Mouse (Mus musculus): Measurements from ENCODE around the gene Tanc2.
A peak's percentile ranks its signal among the peaks of the same experiment; 100 is the strongest.

The Tanc2 gene

DNA sequence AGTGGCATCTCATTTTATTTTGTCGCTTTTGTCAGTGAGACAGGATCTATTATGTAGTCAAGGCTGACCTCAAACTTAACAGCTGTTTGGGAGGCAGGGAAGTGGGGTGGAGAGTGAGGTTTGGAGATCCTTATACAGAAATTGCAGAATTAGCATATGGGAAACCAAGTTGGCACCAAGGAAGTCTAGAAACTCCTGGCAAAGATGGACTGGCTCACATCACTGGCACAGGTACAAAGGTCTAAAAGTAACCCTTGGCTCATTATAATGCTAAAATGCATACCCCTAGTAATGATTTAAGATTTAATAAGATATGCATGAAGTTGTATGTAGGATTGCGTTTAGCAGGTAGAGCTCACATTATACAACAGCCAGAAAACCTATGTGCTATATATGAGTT, 58.2 kb downstream of the Tanc2 start:
- DNase-seq (ENCODE audit: extremely low spot score, low spot score): no peak

DNA sequence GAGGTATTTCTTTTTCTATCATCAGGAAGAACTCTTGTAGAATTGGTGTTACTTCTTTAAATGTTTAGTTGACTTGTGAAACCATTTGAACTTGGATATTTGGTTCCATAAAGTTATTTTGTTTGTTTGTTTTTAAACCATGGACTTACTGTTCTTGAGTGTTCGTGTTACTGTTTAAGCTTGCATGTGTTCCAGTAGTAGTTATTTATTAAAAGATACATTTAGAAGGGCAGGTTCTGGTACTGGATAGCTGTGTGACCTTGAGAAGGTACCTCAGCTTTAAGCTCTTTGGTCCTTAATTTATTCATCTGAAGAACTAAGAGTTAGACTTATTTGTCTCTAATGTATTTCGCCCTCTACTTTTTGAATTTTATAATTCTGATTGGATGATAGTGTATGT, 64.8 kb downstream of the Tanc2 start:
- no peak for DNase-seq (ENCODE audit: extremely low spot score, low spot score)

DNA sequence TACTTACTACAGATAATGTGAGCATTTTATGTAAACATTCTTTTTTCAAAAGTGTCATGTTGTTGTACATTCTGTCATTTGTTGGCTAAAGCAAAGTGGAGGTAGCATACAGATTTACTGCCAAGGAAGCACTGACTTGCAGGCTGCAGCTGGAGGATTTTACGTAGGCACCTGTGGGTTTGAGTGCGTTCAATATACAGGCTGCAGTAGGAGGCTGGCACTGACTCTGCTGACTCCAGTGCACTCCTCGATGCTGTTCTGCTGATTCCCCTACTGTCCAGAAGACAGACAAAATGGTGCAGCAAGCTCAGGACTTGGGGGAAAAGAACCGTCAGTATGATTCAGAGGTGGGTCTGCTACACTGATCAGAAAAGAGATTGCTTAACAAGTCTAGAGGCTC, 65.5 kb downstream of the Tanc2 start:
- no peak for DNase-seq (ENCODE audit: extremely low spot score, low spot score)

DNA sequence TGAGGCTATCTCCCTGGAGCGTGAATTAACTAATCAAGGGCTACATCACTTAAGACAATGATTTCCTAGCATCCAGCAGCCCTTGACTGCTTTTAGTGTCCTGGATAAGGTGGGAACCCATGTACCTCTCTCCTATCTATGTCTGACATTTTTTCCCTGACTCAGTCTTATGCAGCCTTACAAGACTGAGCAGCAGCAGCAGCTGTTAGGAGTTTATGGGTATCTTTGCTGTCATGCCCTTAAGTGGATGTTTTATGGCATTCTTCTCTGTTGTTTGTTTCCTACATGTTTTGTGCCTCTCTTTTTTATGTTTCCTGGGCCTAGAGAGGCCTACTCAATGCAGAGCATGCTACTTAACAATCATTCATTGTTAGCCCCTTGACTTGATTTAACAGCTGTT, 78.1 kb downstream of the Tanc2 start:
- no peak for DNase-seq (ENCODE audit: extremely low spot score, low spot score)

DNA sequence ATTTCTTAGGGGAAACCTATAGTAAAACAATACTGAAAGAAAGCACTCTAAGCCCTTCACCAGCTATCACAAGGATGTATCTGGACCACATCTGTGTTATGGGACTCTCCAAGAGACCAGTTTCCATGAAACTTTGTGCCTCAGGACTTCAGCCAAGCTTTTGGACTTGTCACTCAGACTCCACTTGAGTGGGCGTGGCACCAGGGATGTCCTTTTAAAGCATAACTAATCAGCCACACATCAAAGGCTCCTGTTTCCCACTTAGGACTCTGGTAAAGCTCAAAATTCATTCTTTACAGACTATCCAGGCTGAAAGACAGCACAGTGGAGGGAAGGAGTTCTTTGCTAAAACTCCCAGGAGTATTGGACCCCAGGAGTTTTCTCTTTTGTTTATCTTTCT, 89.2 kb downstream of the Tanc2 start:
- DNase-seq (ENCODE audit: extremely low spot score, low spot score): no peak

DNA sequence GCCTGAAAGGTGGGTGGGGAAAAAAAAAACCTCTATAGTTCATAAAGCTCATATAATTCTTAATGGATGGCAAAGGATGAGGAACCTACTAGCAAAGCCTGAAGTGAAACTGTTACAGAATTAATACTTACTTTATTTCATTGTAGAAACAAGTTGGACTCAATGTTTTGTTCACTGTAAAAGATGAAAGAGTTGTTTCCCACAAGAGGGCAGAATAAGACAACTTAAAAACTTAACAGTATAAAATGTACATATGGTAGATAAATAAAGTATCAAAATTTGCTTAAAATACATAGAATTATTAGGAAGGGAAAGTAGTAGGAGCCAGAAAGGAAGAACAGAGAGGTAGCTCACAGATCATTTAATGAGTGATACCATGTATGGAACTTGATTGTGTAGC, 95.0 kb downstream of the Tanc2 start:
- DNase-seq (ENCODE audit: extremely low spot score, low spot score): no peak

DNA sequence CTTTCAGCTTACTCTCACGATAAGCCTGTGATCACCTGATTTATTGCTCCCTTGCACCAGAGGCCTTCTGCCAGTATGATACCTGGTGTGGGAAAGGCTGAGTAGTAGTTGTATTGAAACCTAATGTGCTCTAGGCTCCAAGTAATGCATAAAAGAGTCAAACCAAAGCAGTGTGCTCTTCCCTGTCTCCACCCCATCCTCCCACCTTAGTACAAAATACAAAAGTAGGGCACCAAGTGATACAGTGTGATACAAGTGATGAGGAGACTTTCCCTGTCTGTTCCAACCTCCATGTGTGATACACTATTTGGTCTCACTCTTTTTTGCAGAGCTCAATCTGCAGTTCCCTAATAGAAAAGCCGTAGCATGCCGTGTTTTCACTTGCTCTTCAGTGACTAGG, 110.7 kb downstream of the Tanc2 start:
- DNase-seq (ENCODE audit: extremely low spot score, low spot score): no peak

DNA sequence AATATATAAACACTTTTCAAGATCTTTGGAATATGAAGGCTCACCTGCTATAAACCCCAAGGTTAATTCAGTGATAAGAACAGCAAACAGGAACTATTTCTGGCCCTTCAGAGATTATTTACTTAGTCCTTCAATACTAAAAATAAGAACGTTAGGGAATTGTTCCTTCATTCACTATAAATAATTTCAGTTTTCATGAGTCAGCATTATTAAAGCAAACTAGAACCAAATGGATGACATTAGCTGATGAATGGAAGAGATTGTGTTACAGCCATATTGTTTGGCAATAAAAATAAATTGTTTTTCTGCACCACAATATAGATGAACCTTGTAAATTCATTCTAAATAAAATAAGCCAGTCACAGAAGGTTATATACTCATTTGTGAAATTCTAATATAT, 129.9 kb downstream of the Tanc2 start:
- no peak for DNase-seq (ENCODE audit: extremely low spot score, low spot score)

DNA sequence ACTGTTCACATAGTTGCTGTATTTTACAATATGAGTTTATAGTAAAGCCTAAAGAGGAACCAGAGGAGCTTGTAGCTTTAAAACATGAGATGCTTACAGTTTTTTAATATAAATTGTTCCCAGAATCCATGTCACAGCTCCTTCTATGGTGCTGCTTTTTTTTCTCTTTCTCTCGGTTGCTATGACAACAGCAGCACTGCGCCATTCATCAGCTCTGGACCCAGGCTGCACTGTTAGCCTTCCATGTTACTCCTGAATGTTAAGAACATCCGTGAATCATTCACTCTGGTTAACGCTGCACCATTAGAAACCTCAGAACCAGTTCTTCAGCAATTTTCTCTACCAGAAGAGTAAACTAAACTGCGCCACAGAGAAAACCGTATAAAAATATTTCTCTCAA, 141.8 kb downstream of the Tanc2 start:
- DNase-seq (ENCODE audit: extremely low spot score, low spot score): no peak

DNA sequence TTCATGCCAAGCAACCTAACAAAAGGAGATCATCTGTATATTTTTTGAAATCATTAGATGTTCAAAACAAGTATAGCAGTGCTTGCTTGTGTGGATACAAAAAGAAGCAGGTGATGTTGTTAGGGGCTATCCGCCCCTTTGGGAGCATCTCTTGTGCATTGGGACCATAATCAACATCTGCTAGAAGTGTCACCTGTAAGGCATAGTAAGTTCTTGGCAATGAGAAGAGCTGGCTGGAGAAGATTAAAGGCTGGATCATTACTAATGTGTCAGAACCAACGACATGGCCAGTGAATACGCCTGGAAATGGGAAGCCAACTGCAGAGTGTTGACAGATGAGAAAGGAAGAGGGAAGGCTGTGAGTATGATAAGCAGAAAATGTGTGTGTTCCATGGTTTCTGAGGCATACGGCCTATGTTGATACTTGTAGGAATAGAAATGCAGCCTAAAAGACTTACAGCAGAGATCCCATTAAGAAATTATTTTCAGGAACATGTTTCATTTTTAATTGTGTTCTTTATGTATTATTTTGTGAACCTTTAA, 142.3 kb downstream of the Tanc2 start:
- DNase-seq (ENCODE audit: extremely low spot score, low spot score): no peak

DNA sequence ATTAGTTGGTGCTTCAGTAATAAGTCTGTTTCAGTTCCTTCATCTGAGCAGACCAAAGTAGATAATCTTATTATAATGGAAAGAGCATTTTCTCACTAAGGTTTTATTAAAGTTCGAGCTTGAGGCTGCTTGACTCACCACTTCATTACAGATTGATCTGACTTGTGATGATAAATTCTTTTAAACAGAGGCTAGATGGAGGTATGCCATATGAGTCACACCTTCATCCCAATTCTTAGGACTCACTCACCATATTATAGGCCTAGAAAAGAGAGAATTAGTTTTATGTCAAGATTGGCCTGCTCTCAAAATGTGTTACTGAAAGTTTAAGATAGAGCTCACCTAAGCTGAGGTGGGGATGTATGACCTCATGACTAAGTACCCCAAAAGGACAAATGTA, 153.4 kb downstream of the Tanc2 start:
- no peak for DNase-seq (ENCODE audit: extremely low spot score, low spot score)

DNA sequence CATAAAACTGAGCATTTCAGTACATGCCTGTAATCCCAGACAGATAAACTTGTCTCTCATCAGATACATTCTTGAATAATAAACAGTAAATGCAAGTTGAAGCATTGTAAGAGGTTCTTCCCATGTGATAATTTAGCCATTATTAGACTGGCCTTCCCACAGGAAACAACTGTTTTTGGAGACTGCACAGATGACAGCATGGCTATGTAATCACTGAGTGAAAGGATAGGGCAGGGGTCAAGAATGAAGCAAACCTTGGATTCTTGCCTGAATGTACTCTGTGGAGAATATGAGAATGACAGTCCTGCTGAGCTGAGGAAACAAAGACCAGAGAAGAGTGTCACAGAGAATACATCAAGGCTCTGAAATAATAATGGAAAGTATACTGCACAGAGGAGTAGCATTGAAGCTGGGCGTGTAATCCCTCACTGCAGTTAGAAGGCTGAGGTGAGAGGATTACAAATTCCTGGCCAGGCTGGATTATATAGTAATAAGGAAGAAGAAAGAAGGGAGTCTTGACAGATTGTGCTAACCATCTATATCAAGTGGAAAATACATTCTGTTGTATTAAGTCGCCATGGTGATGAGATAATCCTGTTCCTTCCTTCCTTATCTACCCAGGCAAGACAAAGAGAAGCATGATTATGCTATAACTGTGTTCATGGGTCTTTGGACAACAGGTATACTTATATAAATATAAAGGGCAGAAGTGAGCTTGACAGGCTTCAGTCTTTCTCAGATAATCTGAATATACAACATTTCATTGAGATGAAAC, 159.7 kb downstream of the Tanc2 start:
- DNase-seq (ENCODE audit: extremely low spot score, low spot score): no peak

DNA sequence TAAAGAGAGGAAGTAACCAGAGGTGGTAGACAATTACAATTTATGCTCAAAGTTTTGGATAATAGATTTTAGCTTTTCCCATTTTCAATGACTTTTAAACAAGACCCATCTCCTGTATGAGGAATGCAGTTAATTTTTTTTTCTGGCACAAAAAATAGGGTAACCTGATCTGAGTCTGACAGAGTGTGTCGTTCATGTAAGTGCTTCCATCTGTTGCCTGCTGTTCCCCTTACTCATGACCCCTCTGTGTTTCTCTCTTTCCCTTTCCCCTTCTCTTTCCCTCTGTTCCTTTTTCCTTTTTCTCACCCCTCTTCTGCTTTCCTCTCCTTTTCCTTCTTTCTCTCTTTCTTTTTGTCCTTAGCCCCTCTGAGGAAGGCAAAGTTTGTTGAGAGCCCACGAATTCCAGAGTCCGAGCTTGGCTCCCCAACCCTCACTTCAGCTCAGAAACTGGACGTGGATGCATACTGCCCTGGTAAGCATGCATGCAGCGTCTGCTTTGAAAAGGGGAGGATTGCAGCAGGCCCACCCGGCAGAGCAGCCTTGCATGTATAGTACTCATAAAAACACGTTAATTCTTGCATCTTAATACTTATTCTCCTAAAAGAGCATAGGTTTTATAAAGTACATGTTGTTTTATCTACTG, 168.9 kb downstream of the Tanc2 start:
- peak; percentile 42 for DNase-seq (ENCODE audit: extremely low spot score, low spot score)

DNA sequence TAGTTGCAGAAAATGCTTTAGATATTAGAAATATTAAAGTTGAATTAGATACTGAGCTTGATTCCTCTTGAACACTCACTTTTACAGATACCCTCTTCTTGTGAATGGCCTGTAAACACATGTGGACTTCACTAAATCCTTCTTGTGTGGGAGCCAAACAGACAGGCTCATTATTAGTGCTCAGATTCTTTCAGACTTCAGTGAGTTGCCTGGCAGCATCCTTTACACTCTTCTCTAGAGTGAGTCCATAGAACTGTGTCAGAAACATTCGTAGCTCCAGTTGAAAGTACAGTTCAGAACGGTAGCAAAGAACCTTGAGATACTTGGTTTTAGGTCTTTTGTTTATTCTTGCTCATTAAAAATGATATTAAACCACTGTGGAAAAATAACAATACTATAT, 169.6 kb downstream of the Tanc2 start:
- DNase-seq (ENCODE audit: extremely low spot score, low spot score): no peak

DNA sequence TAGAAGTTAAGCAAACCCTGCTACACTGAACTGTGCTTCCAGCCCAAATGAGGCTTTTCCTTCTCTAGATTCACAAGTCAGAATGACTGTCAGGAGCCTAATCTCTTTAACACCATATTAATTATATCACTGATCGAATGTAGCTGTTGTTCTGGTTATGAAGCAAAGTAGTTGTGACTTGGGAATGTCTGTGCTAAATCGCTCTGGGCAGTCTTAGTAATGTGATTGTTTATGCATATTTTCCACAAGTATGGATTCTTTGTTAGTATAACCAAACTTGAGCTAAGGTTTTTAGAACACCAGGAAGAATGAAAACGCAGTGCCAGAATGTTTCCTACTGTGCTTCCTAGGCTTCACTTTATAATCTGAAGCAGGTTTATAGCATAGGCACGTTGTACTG, 170.6 kb downstream of the Tanc2 start:
- no peak for DNase-seq (ENCODE audit: extremely low spot score, low spot score)

DNA sequence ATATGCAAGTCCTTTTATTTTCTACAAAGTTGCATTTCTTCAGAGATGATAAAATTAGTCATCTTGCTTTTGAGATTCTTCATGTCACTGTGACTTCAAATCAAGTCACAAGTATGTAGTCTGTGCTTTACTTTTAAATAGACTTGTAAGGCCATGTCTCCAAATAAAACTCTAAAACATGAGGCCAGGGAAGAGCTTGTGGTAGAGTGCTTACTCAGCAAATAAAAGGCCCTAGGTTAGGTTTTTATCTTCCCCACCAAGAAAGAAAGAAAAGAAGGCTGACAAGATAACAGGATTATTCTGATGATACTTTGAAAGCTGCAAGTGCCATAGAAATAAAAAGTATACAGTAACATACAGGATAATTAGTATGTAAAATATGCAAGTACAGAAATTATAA, 188.0 kb downstream of the Tanc2 start:
- no peak for DNase-seq (ENCODE audit: extremely low spot score, low spot score)

DNA sequence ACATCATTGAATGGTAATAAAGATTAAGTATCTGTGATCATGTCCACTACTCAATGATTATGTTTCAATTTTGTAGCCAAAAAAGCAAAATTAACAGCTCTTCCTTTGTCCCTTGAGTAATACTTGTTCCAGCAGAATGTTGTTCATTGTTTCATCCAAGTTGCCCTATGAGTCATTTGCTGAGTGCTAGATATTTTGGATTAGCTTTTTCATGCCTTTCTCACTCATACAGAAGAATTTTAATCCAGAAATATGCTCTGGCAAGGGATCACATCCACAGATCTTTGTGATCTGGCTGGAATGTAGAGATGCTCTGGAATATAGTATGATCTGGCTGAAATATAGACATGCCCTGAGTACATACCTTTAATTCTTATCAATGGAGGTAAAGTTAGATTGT, 202.7 kb downstream of the Tanc2 start:
- DNase-seq (ENCODE audit: extremely low spot score, low spot score): no peak

DNA sequence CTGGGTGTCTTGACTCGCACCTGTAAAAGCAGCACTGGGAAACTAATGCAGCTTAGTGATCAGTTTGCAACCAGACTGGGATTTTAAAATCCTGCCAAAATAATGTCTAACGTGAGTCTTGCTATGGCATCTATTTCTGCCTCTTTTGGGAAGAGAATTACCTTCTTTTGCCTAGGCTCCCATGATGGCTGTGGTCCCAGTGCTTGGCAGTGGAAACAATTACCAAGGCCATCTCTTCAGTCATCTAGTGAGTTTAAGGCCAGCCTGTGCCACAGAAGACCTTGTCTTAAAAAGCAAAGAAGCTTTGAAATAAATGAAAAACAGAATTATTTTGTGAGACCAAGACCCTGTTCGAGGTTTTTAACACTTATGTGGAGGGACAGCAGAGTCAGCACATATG, 213.9 kb downstream of the Tanc2 start:
- no peak for DNase-seq (ENCODE audit: extremely low spot score, low spot score)

DNA sequence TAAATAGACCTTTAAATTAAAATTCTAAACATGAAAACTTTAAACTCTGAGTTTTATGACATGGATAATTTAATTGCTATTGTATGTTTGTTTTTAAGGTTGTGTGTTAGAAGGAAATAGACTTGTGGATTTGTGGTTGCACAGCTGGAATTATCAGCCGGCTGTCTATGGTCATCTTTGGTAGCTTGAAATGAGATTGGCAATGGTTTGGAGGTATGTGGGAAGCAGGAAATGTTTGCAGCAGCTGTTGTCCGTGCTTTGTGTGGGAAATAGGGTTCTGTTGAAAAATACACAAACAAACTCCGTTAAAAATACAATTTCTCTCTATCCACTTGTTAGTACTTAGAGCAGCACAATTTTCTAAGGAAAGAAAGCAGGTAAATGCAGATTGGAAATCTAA, 215.0 kb downstream of the Tanc2 start:
- DNase-seq (ENCODE audit: extremely low spot score, low spot score): no peak

DNA sequence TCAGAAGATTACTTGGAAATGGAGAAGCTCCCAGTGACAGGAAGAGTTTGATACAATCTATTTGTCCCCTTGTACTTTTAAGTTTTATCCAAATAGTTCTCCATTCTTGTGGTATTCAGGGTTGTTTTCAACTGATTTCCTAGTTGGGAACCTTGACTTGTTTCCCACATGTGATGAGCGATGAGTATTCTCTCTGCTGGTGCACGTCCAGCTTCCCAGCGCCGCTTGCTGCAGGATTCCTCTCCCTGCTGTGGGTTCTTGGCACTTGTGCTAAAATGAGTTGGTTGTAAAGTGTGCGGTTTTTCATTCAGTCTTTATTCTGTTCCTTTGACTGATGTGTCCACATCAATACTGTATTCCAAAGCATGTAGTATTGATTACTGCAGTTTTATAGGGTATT, 217.3 kb downstream of the Tanc2 start:
- no peak for DNase-seq (ENCODE audit: extremely low spot score, low spot score)

DNA sequence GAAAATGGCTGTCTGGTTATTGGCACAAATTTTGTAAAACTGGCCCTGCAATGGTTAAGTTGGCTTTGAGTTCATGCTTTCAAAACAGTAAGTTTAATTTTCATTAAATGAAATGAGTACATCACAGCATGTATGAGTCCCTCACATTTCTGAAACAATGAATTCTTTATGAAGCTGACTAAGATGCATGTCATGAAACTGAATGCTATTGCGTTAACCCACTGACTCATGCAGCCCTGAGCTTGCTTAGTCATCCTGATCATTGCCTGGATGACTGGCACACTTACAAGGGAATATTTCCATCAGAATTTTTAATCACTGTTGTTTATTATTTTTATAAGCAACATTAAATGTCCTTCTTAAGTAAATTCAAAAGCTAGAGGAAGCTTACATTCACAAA, 233.5 kb downstream of the Tanc2 start:
- DNase-seq (ENCODE audit: extremely low spot score, low spot score): no peak

DNA sequence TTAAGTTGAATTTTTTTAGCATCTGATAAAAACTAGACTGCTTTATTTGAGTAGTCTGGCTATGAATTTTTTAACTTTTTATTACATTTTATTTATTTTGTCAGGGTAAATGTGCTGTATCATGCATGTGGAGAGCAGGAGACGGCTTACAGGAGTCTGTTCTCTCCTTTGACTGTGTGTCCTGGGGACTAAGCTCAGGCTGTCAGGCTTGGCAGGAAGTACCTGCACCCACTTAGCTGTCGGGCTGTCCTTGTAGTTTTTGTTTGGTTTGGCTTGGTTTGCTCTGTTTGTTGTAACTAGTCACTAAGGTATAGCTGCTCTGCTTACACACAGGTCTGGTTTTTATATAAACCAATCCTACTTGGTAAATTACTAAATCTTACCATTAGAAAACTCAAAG, 234.0 kb downstream of the Tanc2 start:
- DNase-seq (ENCODE audit: extremely low spot score, low spot score): no peak

DNA sequence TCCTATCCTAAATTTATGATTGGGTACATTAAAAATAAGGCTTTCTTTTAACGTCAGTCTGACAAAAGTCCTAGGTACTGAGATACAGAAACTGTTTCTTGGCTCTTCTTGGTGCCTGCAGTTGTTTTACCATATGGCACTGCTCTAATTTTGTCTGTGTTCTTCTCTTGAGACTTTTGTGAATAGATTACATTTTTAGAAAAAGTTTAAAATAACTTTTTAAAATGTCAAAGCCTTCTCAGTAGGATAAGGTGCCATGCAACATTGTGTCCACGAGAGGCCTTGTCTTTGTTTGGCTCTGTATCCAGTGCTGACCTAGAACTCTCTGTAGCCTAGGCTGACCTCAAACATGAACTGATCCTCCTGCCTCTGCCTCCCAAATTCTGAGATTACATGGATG, 238.4 kb downstream of the Tanc2 start:
- no peak for DNase-seq (ENCODE audit: extremely low spot score, low spot score)
